Mouse (Mus musculus) megakaryocyte, embryonic 14.5 days (primary cell): Measurements from ENCODE around the gene Fbxo47.

Experiments
- FLI1 ChIP-seq: IDR thresholded peaks from 2 replicates; pipeline ENCODE4 v1.6.1; 2012; ENCODE audit warnings: low read length, inconsistent platforms, mixed read lengths
- GATA1 ChIP-seq: IDR thresholded peaks from 3 replicates; pipeline ENCODE4 v1.6.1; 2012; ENCODE audit warnings: mixed read lengths, low read length, inconsistent platforms, borderline replicate concordance

- TF ChIP-seq GATA1 (no peak), FLI1 (no peak)
These were observed 66.0 kb downstream of the Fbxo47 start for GRCm38 (mm10) chr11:97818003-97818402.
